Mouse (Mus musculus): ENCODE results near the gene Il31ra.

Il31ra gene

DNA sequence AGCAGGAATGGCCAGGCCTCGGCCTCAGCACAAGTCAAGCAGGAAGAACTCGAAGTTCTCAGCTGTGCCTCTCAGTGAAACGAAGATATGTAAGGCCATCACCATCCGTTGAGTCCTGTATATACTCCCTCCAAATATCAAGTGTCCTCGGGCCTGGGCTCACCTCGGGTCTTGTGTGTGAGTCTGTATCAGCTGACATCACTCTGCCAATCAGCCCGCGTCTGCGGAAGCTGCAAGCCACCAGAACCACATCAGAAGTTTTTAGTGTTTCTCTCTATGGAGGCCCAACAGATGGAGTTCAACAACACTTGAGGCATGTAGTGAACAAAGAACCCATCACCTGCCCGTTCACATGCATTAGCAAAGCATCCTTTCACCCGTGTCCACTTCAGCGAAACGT lies 86.5 kb downstream of the Il31ra start:
- DNase-seq (ENCODE audit: low read depth): no peak

DNA sequence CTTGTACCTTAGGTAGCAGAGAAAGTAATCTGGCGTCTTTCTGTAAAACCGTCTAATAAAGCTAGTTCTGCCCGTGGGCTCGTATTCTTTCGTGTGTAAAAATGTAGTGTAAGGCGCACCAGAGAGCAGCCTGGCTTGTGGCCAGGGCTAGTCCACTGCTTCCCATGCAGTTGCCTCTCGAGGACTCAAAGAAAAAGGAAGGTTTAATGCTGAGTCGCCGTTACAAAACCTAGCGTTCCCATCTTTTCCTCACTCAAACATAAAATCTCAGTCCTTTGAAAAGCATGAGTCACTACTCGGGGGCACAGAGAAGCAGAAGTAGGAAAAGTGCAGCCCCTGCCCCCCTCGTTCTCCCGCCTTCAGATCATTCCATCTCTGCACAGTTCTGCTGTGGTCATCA lies 87.4 kb downstream of the Il31ra start:
- DNase-seq (ENCODE audit: low read depth): no peak

DNA sequence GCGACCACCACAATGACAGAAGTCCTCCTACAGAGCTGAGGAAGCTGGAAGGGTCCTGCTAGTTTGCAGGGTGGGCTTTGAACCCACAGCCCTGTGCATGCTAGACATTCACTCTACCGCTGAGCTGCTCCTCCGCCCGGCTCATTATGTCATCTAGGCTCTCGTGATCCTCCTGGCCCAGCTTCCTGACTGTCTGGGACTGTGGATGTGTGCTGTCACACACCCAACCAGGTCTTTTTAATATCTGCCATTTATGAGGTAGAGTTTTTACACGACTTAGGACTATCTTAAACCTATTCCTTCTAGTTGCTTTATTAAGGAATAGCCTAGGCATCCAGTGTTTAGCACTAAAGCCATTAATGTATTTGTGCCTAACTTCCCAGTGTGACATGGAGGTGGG lies 88.7 kb downstream of the Il31ra start:
- DNase-seq (ENCODE audit: low read depth): no peak

DNA sequence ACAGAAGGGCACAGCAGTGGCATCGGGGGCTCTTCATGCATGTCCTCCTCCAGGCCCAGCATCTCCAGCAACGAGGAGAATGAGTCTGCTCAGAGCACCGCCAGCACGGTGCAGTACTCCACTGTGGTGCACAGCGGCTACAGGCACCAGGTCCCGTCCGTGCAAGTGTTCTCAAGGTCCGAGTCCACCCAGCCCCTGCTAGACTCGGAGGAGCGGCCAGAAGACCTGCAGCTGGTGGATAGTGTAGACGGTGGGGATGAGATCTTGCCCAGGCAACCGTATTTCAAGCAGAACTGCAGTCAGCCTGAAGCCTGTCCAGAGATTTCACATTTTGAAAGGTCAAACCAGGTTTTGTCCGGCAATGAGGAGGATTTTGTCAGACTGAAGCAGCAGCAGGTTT lies 90.3 kb downstream of the Il31ra start:
- no peak for DNase-seq (ENCODE audit: low read depth)

DNA sequence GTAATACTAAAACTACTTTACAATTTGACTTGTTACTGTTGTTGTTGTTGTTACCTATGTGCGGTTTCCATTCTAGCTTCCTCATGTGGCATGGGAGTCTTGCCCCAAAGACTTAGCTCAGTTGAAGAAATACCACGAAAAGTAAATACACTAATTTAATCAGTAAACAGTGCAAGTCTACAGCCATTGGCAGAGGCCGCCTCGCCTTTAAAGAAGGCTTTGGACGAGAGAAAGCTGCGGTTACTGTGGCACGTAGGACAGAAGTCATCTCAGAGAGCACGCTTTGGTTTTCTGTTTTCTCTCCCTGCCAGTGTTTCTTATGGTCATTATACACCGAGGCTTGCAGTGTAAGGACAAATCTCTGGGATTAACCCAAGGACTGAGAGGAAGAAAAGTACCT lies 93.7 kb downstream of the Il31ra start:
- no peak for DNase-seq (ENCODE audit: low read depth)

DNA sequence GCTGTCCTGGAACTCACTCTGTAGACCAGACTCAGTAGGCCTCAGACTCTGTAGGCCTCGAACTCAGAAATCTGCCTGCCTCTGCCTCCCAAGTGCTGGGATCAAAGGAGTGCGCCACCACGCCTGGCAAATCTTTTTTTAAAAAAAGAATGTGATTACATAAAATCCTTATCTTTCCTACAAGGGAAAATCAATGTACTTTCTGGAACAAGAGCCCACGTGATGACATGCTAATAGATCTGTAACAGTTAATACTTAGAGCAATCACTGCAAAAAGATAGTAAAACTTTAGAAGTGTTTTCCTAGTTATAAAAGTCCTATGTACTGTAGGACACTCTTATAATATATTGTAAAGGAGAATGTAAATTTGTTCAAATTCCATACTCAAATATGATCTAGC lies 94.1 kb downstream of the Il31ra start:
- DNase-seq (ENCODE audit: low read depth): no peak

DNA sequence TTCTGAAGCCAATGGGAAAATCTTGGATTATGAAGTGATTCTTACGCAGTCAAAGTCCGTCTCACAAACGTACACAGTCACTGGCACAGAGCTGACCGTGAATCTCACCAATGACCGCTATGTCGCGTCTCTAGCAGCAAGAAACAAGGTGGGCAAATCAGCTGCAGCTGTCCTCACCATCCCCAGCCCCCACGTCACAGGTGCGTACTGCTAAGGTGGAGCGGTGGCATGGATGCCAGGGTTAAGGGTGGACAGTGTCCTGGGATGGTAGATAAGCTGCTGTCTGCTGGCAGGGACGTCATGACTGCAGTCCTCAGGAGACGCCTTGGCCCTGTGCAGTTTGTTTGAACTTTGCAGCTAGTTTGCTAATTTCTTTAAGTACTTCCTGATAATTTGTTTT lies 99.6 kb downstream of the Il31ra start:
- DNase-seq (ENCODE audit: low read depth): no peak

DNA sequence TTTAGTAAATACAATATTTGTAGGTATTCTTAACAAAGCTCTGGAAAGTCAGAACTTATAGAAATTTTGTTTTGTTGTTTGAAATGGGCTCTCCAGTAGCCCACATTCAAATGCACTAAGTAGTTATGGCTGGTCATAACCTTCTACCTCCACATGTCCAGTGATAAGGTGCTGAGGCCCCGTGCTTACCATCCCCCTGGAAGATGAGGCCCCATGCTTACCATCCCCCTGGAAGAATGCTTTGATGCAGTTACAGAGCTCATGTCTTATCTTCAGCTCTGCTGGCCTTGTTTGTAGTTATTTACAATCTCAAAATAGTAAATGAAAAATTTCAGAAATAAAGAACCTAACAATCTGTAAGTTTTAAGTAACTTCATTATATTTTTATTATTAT lies 101.9 kb downstream of the Il31ra start:
- DNase-seq (ENCODE audit: low read depth): no peak

DNA sequence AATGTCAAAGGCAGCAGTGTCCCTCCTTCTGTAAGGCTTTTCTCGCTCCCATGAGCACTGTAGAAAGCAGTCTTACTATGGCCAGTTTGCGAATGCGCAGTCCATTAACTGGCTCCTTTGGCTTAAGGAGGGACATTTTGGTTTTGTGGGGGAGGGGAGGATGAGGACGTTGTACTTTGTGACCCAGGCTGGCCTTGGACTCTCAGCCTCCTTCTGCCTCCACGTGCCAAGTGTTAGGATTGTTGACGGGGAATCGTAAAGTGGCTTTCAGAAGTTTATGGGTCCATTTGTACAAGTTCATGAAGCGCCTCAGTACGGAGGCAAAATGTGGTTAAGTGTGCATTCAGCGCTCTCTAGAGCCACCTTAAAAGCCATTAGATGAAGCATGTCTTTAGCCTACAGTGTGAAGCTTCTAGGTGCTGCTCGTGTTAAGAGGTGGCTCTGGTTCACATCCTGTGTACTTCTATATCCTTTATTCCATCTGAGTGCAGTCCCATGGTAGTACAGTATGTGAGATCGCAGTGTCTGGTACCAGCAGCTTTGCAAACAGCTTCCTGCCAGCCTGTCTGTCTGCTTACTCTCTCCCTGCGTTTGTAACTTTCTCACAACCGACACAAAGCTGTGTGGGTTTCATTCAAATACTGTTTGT lies 102.4 kb downstream of the Il31ra start:
- no peak for DNase-seq (ENCODE audit: low read depth)

DNA sequence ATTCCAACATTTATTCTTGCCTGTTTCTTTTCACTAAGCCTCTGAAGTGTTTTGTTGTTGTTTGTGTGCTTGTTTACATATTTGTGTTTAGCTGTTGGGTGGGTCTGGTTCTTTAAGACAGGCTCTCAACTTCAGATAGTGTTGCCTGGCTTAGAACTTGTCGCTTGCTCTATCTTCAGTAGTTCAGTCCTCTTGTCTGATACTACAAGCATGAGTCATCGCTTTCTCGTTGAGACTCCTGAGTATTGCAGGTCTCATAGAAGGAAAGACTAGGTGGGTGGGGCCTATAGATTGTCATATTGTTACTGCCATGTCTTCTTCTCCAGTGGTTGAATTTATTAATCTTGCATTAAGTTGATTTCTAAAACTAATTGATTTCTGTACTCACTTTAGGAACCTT lies 104.1 kb downstream of the Il31ra start:
- DNase-seq (ENCODE audit: low read depth): peak; percentile 9

DNA sequence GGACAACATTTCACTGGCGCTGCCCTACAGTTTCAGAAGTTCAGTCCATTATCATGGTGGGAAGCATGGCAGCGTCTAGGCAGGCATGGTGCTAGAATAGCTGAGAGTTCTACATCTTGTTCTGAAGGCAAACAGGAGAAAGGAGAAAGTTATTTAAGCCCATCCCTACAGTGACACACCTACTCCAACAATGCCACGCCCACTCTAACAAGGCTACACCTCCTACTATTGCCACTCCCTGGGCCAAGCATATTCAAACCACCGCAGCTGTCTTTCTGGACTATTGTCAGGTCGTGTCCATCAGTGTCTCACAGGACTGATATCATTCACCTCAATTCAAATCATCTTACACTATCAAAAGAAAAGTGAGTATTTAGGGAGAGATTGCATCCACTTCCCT lies 107.5 kb downstream of the Il31ra start:
- no peak for DNase-seq (ENCODE audit: low read depth)

DNA sequence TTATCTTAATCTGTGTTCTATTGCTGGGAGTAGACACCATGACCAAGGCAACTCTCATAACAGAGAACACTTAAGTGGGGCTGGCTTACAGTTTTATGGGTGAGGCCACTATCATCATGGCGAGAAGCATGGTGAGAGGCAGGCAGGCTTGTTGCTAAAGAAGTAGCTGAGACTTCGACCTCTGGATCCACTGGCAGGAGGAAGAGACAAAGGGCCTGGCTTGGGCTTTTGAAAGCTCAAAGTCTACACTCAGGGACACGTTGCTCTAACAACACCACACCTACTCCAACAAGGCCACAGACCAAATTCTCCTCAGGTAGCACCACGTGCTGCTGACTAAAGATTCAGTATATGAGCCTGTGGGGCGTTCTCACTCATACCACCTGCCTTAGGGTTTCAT lies 107.9 kb downstream of the Il31ra start:
- no peak for DNase-seq (ENCODE audit: low read depth)

DNA sequence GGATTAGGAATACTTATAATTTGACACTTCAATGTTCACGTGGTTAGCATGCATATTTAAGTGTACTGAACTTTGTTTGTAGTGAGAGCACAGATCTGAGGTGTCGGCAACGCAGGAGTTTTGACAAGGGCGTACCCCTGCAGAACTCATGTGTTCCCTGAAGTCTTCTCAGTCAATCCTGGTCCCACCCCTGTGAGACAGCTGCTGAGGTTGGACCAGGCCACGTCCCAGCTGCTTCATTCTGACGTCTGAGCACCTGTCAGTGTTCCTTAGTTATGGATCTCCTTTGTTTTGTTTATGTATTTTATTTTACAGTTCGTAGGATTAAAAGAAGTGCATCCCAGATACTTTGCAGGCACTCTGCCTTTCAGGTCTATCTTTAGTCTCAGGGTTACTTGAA lies 111.1 kb downstream of the Il31ra start:
- no peak for DNase-seq (ENCODE audit: low read depth)

DNA sequence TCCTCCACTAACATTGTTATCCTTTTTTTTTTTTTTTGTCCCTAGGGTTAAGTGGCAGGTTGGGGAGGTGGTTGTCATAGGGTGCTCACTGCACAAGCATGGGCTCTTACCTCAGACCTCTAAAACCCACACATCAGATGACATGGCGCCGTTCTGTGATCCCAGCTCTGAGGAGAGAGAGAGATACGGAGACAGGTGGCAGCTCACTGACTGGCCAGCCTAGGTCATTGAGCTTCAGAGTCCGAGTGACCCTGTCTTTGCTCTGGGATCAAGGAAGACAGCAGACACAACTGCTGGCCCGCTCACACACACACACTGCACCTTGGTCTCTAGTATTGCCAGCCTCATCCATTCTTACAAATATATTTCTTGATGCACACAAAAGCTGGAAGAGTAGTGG lies 111.6 kb downstream of the Il31ra start:
- DNase-seq (ENCODE audit: low read depth): no peak

DNA sequence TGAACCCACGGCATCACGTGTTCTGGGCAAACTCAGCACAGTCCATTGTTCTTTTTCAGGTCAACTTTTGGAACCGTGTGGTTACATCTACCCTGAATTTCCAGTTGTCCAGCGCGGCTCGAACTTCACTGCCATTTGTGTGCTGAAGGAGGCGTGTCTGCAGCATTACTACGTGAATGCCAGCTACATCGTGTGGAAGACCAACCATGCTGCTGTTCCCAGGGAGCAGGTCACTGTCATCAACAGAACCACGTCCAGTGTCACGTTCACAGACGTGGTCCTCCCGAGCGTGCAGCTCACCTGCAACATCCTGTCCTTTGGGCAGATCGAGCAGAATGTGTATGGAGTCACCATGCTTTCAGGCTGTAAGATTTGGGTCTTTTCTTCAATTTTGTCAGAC lies 114.2 kb downstream of the Il31ra start:
- DNase-seq (ENCODE audit: low read depth): no peak

DNA sequence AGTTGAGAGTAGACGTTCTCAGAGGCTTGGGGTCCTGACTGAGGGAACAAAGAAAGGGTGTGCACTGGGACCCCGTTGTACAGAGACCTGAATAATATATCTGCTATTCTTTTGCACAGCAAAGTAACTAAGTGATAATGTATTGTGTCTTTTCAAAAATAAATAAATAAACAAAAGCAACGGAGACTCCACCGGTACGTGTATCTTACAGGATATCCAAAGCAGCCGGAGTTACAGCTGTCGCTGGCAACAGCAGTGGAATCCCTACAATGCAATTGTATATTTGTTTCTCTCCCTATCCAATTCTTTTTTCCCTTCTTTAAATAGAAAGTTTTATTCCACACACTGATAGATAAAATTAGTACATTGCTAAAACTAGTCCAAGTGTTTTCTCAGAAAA lies 115.1 kb downstream of the Il31ra start:
- no peak for DNase-seq (ENCODE audit: low read depth)

DNA sequence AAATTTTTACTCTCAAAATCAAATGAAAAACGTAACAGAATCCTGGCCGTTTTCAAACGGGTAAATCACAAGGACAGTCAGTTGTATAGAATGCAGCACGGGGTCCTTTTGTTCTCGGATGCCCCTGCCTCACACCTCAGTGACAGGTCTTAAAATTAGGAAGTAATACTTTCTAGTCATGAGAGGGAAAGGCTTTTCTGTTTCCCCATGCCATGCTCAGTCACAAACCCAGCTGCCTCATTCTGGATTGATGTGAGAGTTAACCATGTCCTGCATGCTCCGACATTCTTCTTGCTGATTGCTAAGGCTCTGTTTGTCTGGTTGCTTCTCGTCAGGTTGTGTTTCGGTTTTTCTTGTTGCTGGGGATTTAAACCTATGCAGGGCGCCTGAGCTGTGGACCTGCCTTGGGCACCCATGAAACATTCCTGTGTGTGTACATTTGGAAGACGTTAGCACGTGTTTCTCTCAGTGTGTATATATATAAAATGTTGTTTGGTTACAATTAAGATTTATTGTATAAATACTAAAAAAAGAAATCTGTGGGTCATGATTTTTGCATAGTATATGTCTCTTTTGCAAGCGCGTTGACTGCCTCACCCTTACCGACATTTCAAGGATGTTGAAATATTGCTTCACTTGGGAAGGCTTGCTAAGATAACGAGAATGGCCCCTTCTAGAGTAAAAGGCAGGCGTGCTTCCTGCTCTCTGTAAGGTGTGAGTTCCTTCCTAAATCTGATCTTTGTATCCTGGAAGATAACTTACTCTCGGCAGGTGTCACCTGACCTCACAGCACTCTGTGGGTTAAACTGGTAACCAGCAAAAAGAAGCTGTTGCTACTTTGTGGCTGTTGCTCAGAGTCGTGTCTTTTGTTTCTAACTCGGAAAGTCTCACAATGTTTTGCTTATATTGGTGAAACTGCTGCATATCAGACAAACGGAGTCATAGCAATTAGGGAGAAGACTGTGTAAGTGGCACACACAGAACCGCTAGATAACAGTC lies 120.1 kb downstream of the Il31ra start:
- DNase-seq (ENCODE audit: low read depth): no peak

DNA sequence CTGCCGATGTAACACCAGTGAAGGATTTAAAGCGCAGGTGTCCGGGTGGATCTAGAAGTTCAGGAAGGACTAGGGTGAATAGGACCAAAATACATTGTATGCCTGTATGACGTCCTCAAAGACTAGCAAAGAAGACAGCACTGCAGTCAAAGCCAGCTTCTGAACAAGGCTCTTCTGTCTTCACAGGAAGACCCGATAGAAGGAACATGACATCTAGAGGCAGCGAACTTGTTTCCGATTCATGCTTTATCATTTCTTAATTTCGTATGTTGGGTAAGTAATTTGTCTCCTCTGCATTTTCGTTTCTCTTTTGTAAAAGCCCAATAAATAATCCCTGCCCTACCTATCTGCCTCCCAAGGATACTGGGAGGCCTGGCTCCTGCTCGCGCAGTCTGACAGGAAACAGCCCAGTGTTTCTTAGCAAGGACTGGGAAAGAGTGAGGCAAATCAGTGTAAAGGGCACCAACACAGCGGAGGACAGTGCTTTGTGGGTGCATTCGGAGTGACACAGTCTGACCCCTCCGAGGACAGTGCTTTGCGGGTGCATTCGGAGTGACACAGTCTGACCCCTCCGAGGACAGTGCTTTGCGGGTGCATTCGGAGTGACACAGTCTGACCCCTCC lies 121.6 kb downstream of the Il31ra start:
- no peak for DNase-seq (ENCODE audit: low read depth)

DNA sequence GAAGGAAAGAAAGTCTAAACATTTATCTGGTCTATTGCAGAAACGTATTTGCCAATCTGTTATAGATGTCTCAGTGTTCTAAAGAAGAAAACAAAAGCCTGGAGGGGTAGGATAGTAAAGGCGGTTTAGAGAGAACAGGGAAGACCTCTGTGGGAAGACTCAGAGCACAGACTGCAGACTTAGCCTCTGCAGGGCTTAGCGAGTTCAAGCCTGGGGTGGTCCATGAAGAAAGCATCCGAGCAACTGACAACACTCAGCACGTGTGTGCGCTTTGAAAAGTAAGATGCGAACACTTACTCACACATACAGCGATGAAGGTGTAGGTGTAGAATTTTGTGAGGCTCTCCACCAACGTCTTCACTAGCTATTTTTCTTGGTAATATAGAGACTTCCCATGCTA lies 123.0 kb downstream of the Il31ra start:
- DNase-seq (ENCODE audit: low read depth): no peak
